Mouse (Mus musculus): ENCODE results near the gene Rpl28.

- no peak for TF ChIP-seq CTCF (IDR thresholded peaks at IDR 0.05; ENCODE audit: control insufficient read depth, insufficient read depth, insufficient read length)
- TF ChIP-seq MYOG (IDR thresholded peaks at IDR 0.05; ENCODE audit: control insufficient read depth, extremely low read depth, insufficient read length) = no peak
Measured at GRCm38 (mm10) chr7:4816559-4816958, 23.9 kb downstream of the Rpl28 start.
